Mouse (Mus musculus) neural tube, embryonic 14.5 days (tissue): Measurements from ENCODE around the gene Ncor2. TPM values are rescaled to one million over a fixed set of nuclear protein-coding genes. Genes with fewer than 3 reads are reported as not detected.

Source experiments
- ATAC-seq: fragments of 200-750 bp; cut with Nextera tagmentation; 2 replicates; pipeline ENCODE4 v1.8.0; 2017; ENCODE audit warnings: low read depth, mild to moderate bottlenecking, moderate TSS enrichment, moderate library complexity
- H3K27ac ChIP-seq: fragments of 300-500 bp; sonication (generic); 2 replicates; pipeline ENCODE4 v1.5.1; 2014; ENCODE audit warnings: low read depth, mild to moderate bottlenecking, control low read depth, low read length, moderate library complexity, mixed read lengths
- H3K27me3 ChIP-seq: fragments of 300-500 bp; sonication (generic); 2 replicates; pipeline ENCODE4 v1.6.1; 2014; ENCODE audit warnings: low read length; ENCODE audit not compliant: control insufficient read depth, insufficient read depth
- H3K36me3 ChIP-seq: fragments of 300-500 bp; sonication (generic); 2 replicates; pipeline ENCODE4 v1.6.1; 2014; ENCODE audit warnings: low read length, mixed read lengths; ENCODE audit not compliant: control insufficient read depth, insufficient read depth
- H3K4me1 ChIP-seq: fragments of 300-500 bp; sonication (generic); 2 replicates; pipeline ENCODE4 v1.6.1; 2014; ENCODE audit warnings: low read length; ENCODE audit not compliant: control insufficient read depth, insufficient read depth
- H3K4me2 ChIP-seq: fragments of 300-500 bp; sonication (generic); 2 replicates; pipeline ENCODE4 v1.6.1; 2014; ENCODE audit warnings: mild to moderate bottlenecking, low read depth, low read length, control low read depth
- H3K4me3 ChIP-seq: fragments of 300-500 bp; sonication (generic); 2 replicates; pipeline ENCODE4 v1.5.1; 2014; ENCODE audit warnings: low read depth, low read length, control low read depth, mixed read lengths
- H3K9ac ChIP-seq: fragments of 300-500 bp; sonication (generic); replicated peaks from 2 replicates; pipeline ENCODE4 v1.6.1; 2014; ENCODE audit warnings: low read depth, mild to moderate bottlenecking, control low read depth, low read length, mixed read lengths
- H3K9me3 ChIP-seq: fragments of 300-500 bp; sonication (generic); 2 replicates; pipeline ENCODE4 v1.6.1; 2016; ENCODE audit warnings: low read length; ENCODE audit not compliant: control insufficient read depth
- WGBS: fragments of 180-500 bp; shearing (Covaris S2); extraction: QIAGEN DNeasy Blood & Tissue Kit; methylation state at CpG from one replicate; pipeline ENCODE4 v1.1.7; 2014; 5-methylcytosine and 5-hydroxymethylcytosine counted together
- polyA plus RNA-seq: library from polyadenylated mRNA; unstranded; fragments of >200 nt; fragmentation: Nextera tagmentation; extraction: Ambion mirVana; gene quantifications from 2 replicates; pipeline ENCODE4 v1.2.1, GENCODE M21; 2014

Ncor2 gene
- polyA plus RNA-seq, 1 experiment from 2014 or later, result 32.8 TPM

- H3K4me2 ChIP-seq, result no peak overlapping the region
- no peak for ATAC-seq
- H3K4me3 ChIP-seq, result no peak overlapping the region
- no peaks in the 10 kb centered on the region for H3K27me3 ChIP-seq
- 65% methylated on average over 2 of the region's 2 CpGs for WGBS
- no peaks in the 10 kb centered on the region for H3K9me3 ChIP-seq
- H3K36me3 ChIP-seq, result no peaks in the 10 kb centered on the region
- peak overlapping the region; percentile 18; the same call in 1 of the 2 replicates for H3K27ac ChIP-seq
- H3K9ac ChIP-seq, result no peak overlapping the region
- H3K4me1 ChIP-seq, result peaks cover 73% of the 10 kb centered on the region
These were observed 47.0 kb downstream of the Ncor2 start for GRCm38 (mm10) chr5:125132069-125132468.

GRCm38 (mm10) chr5:125130406-125130805 lies 48.6 kb downstream of the Ncor2 start:
- no peak overlapping the region for H3K4me2 ChIP-seq
- 82% methylated on average over 3 of the region's 3 CpGs for WGBS
- peaks cover 68% of the 10 kb centered on the region for H3K4me1 ChIP-seq
- H3K27ac ChIP-seq, result 0 out of 2 replicates have a peak overlapping the region, but pooled peaks have one; percentile 16
- H3K36me3 ChIP-seq, result no peaks in the 10 kb centered on the region
- no peak for ATAC-seq
- no peak overlapping the region for H3K4me3 ChIP-seq
- no peaks in the 10 kb centered on the region for H3K27me3 ChIP-seq
- H3K9me3 ChIP-seq, result no peaks in the 10 kb centered on the region
- no peak overlapping the region for H3K9ac ChIP-seq

- Histone ChIP-seq H3K4me2 (no peak overlapping the region), H3K9ac (no peak overlapping the region), H3K4me3 (no peak overlapping the region), H3K36me3 (no peaks in the 10 kb centered on the region), H3K27ac (peak overlapping the region; percentile 60), H3K4me1 (peaks cover 61% of the 10 kb centered on the region), H3K27me3 (no peaks in the 10 kb centered on the region), H3K9me3 (no peaks in the 10 kb centered on the region)
- ATAC-seq, result no peak
- WGBS, result 43% methylated on average over 14 of the region's 14 CpGs
These were observed 50.1 kb downstream of the Ncor2 start for GRCm38 (mm10) chr5:125128939-125129385.

GRCm38 (mm10) chr5:125127920-125128319 lies 51.1 kb downstream of the Ncor2 start:
- no peak overlapping the region for H3K4me2 ChIP-seq
- no peaks in the 10 kb centered on the region for H3K9me3 ChIP-seq
- H3K9ac ChIP-seq, result no peak overlapping the region
- 92% methylated on average over 1 of the region's 1 CpGs for whole genome bisulfite sequencing
- no peaks in the 10 kb centered on the region for H3K36me3 ChIP-seq
- H3K4me3 ChIP-seq, result no peak overlapping the region
- ATAC-seq, result no peak
- no peak overlapping the region for H3K27ac ChIP-seq
- H3K4me1 ChIP-seq, result peaks cover 60% of the 10 kb centered on the region
- H3K27me3 ChIP-seq, result no peaks in the 10 kb centered on the region

- Histone ChIP-seq H3K4me2 (no peak overlapping the region), H3K27me3 (no peaks in the 10 kb centered on the region), H3K9me3 (no peaks in the 10 kb centered on the region), H3K4me1 (peaks cover 57% of the 10 kb centered on the region), H3K36me3 (no peaks in the 10 kb centered on the region), H3K9ac (no peak overlapping the region), H3K27ac (no peak overlapping the region), H3K4me3 (no peak overlapping the region)
- 95% methylated on average over 4 of the region's 4 CpGs for whole genome bisulfite sequencing
- ATAC-seq, result no peak
These were observed 51.6 kb downstream of the Ncor2 start for GRCm38 (mm10) chr5:125127426-125127825.

GRCm38 (mm10) chr5:125125966-125126464 lies 53.0 kb downstream of the Ncor2 start:
- H3K27ac ChIP-seq, result peak overlapping the region; percentile 18; the same call in 1 of the 2 replicates
- no peak overlapping the region for H3K4me3 ChIP-seq
- ATAC-seq, result no peak
- H3K4me1 ChIP-seq, result peaks cover 43% of the 10 kb centered on the region
- no peaks in the 10 kb centered on the region for H3K36me3 ChIP-seq
- WGBS, result 89% methylated on average over 4 of the region's 4 CpGs
- H3K4me2 ChIP-seq, result no peak overlapping the region
- H3K9me3 ChIP-seq, result no peaks in the 10 kb centered on the region
- H3K27me3 ChIP-seq, result no peaks in the 10 kb centered on the region
- no peak overlapping the region for H3K9ac ChIP-seq

- Histone ChIP-seq H3K27me3 (no peaks in the 10 kb centered on the region), H3K4me1 (peaks cover 44% of the 10 kb centered on the region), H3K36me3 (no peaks in the 10 kb centered on the region), H3K4me3 (no peak overlapping the region), H3K9me3 (no peaks in the 10 kb centered on the region), H3K9ac (peak overlapping the region; percentile 16; the same call in 1 of the 2 replicates), H3K4me2 (no peak overlapping the region), H3K27ac (peak overlapping the region; percentile 18)
- WGBS, result 76% methylated on average over 3 of the region's 3 CpGs
- no peak for ATAC-seq
These were observed 53.8 kb downstream of the Ncor2 start for GRCm38 (mm10) chr5:125125219-125125618.

GRCm38 (mm10) chr5:125124002-125124401 lies 55.0 kb downstream of the Ncor2 start:
- H3K4me2 ChIP-seq, result no peak overlapping the region
- 73% methylated on average over 7 of the region's 7 CpGs for WGBS
- no peak overlapping the region for H3K4me3 ChIP-seq
- peaks cover 37% of the 10 kb centered on the region for H3K4me1 ChIP-seq
- no peak overlapping the region for H3K9ac ChIP-seq
- ATAC-seq, result no peak
- H3K9me3 ChIP-seq, result no peaks in the 10 kb centered on the region
- H3K27me3 ChIP-seq, result no peaks in the 10 kb centered on the region
- H3K27ac ChIP-seq, result no peak overlapping the region
- H3K36me3 ChIP-seq, result no peaks in the 10 kb centered on the region

- no peak overlapping the region for H3K4me3 ChIP-seq
- no peak for ATAC-seq
- H3K4me1 ChIP-seq, result peaks cover 30% of the 10 kb centered on the region
- H3K4me2 ChIP-seq, result no peak overlapping the region
- no peak overlapping the region for H3K27ac ChIP-seq
- H3K9me3 ChIP-seq, result no peaks in the 10 kb centered on the region
- WGBS, result 36% methylated on average over 3 of the region's 3 CpGs
- peaks cover 5% of the 10 kb centered on the region; the same call in 1 of the 2 replicates for H3K36me3 ChIP-seq
- no peaks in the 10 kb centered on the region for H3K27me3 ChIP-seq
- H3K9ac ChIP-seq, result no peak overlapping the region
These were observed 55.8 kb downstream of the Ncor2 start for GRCm38 (mm10) chr5:125123206-125123605.
